Mouse (Mus musculus) heart, postnatal 25 days (tissue): ENCODE measurements at regions not wholly inside any gene's neighbourhood (a gene's known extent, or its start where the extent isn't known, plus 50 kb on each side); places are given as distances from the start of the nearest gene placed in this dataset.

Source experiments
- DNase-seq: peaks from one replicate; pipeline ENCODE4 v3.0.0; 2022; ENCODE audit warnings: low spot score
- intact Hi-C: fragments of 180-260 bp; cut with DNase I; formaldehyde crosslinking; loops from one replicate; pipeline ENCODE4 v1.15.1; 2025

DNA sequence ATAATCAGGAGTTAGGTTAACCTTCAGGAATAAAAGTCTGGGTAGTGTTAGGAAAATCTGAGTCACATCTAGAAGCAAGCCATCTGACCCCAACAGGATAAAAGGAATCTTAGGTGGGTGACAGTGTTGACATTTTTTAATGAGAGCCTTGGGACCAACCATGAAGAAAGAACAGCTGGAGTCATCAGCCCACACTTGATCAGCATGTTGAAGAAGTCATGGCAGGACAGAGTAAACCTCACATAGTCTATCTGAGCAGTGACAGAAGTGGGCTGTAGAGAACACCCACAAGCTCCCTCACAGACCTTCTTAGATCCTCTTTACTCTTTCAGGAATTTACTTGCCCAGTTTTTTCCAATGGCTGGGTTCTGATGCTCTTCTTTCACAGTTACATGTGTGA, 251.9 kb upstream of the N6amt1 start:
- no peak for DNase-seq
- intact Hi-C loops = no loop called here

DNA sequence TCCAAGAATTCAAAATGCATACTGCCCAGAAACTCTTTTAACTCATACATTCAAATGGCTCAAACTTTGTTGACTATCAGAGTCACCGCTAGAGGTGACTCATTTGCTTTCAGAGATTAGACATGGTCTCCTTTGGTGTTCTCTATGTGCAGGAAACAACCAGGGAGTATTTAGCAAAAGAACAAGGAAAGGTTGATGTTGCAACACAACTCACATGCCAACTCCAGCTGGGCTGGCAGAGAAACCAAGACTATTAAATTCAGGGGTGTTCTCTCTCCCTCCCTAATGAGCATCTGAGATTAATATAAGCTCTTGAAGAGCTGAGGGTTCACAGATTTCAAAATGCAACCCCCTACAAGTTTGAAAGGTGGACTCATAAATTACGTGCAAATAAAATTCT, 262.0 kb upstream of the N6amt1 start:
- intact Hi-C loops = no loop called here
- DNase-seq = no peak

DNA sequence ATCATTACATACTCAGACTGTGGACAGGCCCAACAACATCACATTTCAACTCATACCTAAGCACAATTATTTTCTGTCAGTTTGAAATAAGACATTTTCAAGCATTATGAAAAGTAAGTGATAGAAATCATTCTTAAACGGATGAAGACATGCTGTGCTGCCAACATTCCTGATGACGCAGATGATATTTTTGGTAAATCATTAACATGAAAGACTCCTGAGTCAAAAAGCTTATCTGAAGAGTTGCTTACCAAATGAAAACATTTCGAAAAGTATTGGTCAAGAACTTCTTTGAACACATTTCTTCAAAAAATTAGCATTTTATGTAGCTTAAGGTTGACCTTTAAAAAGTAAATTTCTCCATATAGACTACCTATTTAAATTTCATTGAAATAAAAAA, 264.7 kb upstream of the N6amt1 start:
- intact Hi-C loops = no loop called here

DNA sequence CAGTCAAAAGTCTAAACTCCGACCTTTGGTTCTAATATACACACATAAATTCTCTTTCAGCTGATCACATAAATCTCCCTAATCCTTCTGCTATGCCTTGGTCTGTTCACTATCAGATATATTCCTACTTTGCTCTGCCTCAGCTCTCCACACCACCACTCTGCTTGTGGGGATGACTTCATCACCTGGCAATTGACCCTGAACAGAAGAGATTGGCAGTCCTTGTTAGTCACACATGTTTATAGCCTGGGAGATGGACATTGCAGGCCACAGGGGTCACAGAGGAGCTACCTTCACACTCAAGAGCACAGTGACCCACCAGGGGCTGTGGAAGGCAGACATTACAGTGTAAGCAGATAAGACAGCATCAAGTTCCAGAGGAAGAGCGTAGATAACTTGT, 270.5 kb upstream of the N6amt1 start:
- no peak for DNase-seq
- intact Hi-C loops = no loop called here

More for the DNA sequence above, 264.7 kb upstream of the N6amt1 start:
- no peak for DNase-seq

DNA sequence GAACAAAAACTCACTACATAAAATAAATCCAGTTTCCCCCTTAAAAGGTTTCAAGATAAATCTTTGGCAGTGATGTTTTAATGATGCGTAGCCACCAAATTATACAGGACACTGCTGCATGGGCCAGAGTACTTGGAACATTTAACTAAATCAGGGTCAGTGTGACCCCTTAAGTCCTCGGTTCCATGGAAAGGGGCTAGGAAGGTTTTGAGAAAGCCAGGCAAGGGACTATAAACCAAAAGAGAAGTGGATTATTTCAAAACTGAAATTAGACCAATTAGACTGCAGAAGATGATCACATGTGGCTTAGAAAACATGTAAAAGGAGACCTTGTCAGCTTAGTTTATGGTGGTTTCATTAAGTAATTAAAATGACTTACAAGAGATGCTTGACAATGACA, 276.6 kb upstream of the N6amt1 start:
- DNase-seq = no peak
- intact Hi-C loops = no loop called here

DNA sequence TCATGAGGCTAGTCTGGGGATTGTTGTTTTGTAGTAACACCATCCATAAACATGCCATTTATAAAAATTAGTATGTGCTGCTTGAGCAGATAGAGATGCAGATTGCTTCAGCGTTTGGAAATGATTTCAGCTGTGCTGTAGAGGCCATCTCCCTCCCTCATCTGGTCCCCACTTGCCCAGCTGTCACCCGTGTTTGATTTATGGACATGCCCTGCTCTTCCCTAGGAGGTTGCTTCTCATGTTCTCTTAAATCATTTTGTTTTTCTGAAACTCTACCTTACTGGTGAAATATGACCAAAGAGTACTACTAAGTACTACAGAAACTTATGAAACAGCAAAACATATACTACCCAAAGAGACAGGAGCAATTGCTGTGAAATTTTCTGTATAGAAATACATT, 284.7 kb upstream of the N6amt1 start:
- no peak for DNase-seq
- intact Hi-C loops = no loop called here

DNA sequence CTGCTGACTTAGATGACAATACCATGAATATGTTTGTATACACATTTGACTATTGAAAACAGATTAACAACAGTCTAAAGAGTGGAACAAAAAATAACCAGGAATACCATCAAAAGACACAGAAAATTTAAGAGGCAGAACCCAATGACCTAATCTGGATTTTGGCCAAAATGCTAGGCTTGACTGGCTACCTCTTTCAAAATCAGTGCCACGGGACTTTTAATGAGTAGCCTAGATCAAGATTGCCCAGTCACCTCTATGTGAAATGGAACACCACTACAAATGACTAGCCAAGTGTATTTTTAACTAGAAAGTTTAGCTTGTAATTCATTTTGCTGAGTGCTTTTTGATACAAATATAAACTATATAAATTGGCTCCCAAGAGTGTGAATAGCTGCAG, 286.0 kb upstream of the N6amt1 start:
- no peak for DNase-seq
- intact Hi-C loops = no loop called here

DNA sequence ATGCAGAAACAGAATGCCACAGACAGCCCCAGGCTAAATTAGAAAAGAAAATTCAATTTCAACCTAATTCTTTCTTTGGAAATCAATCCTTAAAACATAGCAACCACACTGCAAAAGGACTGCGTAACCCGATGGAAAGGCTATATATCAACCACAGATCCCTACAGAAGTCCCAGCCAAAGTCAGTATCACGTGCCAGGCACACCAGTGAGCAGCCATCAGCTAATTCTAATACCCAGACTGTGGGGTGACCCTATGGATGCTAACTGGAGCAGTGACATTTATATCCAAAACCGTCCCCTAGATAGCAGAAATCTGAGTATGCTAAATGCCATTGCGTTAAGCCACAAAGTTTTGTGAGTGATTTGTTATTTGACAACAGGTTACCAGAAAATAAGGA, 286.5 kb upstream of the N6amt1 start:
- intact Hi-C loops = no loop called here
- no peak for DNase-seq

DNA sequence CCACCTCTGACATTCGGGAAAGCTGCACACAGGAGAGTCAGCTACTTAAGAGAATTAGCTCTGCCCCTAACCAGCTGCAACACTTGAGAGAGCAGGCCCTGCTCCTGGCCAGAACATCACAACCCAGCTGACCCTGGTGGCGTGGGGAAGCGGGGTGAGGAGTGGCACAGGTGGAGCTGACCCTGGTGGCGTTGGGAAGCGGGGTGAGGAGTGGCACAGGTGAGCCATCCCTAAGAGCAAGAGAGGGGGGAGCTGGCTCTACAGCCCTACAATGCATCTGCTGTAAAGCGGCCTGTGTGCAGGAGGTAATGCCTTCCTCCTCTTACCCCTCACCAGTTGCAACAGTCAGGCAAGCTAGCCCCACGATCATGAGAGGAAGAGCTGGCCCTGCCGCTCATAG, 293.5 kb upstream of the N6amt1 start:
- no peak for DNase-seq
- intact Hi-C loops = no loop called here

DNA sequence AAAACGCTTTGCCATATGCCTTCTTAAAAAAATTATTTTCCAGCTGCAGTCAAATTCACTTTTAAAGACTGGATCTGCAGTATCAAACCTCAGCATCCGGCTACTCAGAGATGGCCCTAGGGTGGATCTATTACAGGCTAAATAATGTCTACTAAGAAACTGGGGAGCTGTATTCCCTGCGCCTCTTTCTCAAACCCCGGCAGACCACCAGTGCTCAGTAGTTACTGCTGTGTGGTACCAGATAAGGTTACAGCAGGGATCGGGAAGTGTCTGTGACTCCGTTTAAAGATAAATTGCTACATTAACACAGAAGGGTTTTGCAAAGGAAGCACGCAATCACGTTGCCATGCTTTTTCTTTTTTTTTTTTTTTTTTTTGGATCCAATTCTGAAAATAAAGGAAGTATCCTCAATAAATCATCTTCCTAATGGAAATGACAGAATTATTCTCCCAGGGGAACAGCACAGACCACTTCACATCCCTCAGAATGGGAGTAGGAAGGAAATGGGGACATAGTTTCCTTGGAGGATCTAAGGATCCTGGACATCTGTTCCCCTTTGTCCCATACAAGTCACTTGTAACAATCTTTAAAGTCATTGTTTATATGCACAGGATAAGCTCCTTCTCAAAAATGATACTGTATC, 304.1 kb upstream of the N6amt1 start:
- DNase-seq = no peak
- intact Hi-C loops = loop anchor here (5.0 to 10.0 kb wide), 4 partner anchors 75 to 1248 kb away; partner anchors contain the start of gene Adamts1

DNA sequence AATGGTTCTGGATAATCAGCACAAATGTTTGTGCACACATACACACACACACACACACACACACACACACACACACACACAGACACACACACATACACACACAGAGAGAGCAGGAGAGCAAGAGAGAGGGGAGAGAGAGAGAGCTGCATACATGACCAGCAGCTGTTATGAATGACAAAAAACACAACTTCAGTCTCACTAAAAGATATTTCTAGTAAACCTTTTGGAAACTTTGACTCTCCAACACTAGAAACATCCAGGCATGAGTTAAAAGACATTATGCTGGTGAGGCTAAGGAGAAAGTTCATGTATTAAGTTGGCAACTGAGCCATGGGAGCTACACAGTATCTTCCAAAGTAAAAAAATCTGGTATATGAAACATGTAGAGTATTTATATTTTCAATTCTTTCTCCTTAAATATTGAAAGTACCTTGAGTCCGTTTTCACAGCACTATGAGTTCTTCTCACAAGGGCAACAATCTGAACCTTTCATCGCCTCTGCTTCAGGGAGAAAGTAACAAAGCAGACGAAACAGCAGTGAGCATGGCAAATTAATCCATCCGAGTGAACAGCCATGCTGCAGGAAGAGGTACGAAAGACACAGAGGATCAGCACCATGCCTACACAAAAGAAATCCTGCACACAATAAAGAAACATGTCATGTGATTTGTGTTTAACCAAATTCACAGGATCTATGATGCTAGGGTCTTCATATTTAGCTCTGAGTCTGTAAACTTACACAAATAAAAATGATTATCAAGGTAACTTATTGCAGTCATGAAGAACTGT, 309.0 kb upstream of the N6amt1 start:
- DNase-seq = no peak
- intact Hi-C loops = loop anchor here (5.0 to 10.0 kb wide), 3 partner anchors 80 to 1243 kb away; partner anchors contain the start of gene Adamts1

DNA sequence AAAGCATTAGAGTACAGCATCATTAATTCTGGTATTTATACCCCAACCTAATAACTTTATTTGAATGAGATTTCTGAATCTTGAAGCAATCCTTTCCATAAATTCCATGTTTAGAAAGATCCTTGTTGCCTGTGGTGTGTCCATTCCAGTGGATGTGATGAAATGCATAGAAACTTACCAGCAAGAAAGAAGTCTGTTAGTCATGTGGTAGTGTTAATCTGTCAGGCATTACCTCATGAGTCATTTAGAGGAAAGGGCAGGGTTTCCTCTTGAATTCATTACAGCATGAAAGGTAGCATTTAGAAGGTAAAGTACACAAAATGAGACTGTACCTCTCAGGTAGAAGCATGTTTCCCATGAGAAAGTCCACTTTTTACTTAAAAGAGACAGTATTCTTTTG, 310.3 kb upstream of the N6amt1 start:
- intact Hi-C loops = loop anchor here (10.0 kb wide), 1 partner anchor 81 kb away; no protein-coding TSS in a partner anchor
- DNase-seq = no peak

DNA sequence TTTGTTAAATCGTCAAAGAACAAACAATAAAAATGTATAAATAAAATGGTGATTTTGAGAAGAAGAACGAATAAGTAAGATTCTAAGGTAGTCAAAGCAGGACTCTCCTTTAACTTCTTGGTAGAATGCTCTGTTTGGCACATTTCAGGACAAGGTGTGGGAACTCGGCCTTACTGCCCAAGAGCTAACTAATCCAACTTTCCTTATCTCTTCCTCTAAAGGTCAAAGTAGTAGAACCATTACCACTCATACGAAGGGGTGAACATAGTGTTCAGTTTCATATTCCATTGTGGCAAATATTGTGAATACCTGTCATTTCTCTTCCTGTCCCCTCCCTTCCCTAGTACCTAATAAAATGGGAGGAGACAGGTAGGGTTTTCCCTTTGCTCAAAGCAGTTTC, 313.6 kb upstream of the N6amt1 start:
- DNase-seq = no peak
- intact Hi-C loops = loop anchor here (10.0 kb wide), 1 partner anchor 84 kb away; no protein-coding TSS in a partner anchor

DNA sequence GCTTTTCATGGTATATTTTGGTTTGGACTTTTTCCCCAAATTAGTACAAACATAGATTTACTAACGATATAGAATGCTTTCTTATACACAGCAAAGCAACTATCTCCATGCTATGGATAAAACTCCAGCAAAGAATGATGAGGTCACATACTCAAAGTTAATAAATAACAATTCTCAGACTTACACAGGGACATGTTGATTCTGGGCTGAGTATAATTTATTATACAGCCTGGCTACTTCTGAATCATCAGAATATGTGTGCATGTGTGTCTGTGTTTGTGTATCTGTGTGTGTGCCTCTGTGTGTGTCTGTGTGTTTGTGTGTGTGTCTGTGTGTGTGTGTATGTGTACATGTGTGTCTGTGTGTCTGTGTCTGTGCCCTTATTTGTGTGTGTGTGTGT, 314.1 kb upstream of the N6amt1 start:
- DNase-seq = no peak
- intact Hi-C loops = loop anchor here (10.0 kb wide), 1 partner anchor 85 kb away; no protein-coding TSS in a partner anchor

DNA sequence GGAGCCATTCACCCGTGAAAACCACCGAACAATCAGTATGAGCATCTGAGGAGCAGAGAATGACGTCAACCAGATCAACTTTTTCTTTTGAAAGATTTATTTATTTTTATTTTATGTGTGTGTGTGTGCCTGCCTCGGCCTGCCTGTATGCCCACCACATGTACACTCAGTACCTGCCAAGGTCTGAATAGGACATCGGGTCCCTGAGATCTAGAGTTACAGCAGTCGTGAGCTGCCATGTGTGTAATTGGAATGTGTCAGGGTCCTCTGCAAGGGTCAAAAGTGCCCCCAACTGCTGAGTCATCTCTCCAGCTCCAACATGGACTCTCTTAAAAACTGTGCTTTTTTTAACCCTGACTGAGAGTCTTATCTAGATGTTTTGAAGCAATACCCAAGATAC, 316.9 kb upstream of the N6amt1 start:
- no peak for DNase-seq
- intact Hi-C loops = no loop called here

DNA sequence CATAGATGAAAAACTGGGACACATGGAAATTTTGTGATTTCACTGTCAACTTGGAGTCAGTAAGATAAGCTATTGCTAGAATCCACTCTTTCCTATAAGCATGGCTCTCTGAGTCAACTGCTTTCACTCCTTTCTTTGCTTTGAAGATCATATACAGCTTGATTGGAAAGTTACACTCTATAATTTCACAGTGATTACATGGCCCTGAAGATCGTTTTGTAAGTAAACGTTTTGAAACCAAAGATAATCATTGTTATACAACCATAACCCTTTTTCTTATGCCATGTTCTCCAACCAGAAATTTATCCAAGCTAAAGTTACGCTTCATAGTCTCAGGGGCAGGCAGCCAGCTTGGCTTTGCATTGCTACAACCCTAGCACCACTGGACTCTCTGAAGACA, 322.1 kb upstream of the N6amt1 start:
- no peak for DNase-seq
- intact Hi-C loops = no loop called here

DNA sequence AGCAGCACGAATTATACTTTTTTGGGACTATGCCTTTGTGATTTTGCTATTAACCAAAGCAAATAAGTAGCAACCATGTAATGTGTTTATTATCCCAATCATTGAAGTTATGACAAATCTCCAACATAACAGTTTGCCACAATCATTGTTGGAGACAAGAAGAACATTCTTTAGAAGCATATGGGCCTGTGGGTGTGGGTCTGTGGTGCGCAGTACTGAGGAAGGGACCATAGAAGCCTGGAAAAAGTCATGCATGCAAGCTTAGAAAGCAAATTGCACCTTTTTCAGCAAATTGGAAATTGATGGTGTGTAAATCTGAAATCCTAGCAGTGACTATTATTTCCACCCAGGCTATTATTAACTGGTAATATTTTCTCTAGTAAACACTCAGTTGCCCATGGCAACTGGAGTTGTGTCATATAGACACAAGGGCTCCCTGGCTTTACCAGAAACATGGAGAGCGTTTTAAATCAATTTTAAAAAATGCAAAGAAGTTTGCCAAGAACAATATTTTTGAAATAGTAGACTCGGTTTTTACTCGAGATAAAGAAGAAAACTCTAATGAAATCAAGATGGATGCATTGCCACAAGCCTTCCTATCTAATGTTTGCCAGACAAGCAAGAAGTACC, 325.4 kb upstream of the N6amt1 start:
- intact Hi-C loops = no loop called here
- no peak for DNase-seq

DNA sequence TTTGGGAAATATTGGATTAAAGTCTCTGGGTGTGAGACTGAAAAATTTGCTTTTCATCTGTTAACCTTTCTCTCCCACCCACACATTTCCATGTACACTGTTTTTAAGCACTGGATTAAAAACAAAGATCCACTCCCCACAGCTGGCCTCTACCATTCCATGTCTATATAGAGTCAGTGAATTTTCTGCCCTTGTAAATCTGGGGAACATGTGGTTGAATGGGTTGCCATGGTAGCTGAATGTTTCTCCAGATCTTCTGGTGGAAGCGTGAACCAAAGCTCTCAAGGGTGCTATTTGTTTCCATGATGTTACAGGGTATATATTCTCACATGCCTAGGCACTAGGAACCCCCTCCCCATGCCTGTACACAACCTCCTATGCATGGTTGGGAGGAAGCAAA, 326.4 kb upstream of the N6amt1 start:
- intact Hi-C loops = no loop called here
- DNase-seq = no peak

DNA sequence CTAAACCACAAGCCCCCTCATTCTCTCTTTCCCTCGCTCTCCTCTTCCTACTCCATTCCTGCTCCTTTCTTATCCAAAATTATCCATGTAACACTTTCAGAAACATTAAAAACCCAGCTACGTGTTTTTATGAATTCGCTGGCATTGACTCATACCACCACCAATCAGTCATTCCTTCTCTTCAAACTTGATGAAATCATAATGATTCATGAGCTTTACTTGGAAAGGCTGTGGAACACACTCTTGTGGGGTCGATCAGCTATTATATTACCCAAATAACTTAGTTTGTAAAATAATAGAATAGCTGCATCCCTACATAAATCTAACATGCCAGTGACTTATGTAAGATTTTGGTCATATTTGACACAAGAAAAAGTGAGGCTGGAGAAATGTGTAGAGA, 331.9 kb upstream of the N6amt1 start:
- no peak for DNase-seq
- intact Hi-C loops = no loop called here

DNA sequence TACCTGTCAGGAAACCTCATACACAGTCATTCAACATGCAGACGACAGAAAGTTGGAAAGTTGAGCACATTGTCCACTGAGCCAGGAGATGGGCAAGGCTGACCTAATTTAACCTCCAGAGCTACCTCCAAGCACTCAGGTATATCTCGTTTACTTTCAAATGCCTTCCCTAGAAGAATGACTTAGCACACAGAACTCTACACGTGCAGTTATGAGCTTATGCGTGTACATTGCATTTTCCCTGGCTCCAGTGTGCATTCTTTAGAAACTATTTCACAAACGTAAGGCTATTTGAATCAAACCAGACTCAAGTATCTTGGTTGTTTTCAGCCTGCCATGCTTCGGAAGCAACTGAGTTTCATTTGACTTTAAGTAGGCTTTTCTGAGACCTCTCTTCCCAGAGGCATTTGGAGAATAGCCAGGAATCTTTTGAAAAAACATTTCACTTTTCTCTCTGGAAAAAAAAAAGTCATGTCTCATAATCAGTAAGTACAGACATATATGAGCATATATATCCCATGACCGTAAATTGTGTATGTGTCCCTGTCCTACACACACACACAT, 336.8 kb upstream of the N6amt1 start:
- no peak for DNase-seq
- intact Hi-C loops = no loop called here

DNA sequence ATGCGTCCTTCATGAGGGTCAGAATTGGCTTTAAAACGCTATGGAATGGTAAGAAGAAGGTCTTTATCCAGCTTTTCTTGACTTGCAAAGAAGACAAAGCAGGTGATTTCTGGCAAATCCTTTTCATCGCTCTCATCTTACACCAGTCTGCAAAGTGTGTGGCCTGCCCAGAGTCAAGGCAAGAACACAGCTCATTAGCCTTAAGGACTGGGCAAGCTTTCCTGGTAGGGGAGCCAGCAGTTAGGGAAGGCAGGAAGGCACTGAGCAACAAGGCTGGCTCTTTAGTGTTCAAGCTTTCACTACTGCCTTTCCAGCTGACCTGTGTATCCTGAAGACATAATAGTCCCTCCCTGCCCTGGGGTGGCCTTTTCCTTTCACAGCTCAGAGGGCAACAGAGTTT, 352.4 kb upstream of the N6amt1 start:
- intact Hi-C loops = no loop called here
- no peak for DNase-seq
